Mouse (Mus musculus): ENCODE results near the gene Smyd3. TPM values are rescaled to one million over a fixed set of nuclear protein-coding genes. Genes with fewer than 3 reads are reported as not detected.

Gene Smyd3
- polyA plus RNA-seq, 1 experiment from 2014 or later = 16.7 TPM

DNA sequence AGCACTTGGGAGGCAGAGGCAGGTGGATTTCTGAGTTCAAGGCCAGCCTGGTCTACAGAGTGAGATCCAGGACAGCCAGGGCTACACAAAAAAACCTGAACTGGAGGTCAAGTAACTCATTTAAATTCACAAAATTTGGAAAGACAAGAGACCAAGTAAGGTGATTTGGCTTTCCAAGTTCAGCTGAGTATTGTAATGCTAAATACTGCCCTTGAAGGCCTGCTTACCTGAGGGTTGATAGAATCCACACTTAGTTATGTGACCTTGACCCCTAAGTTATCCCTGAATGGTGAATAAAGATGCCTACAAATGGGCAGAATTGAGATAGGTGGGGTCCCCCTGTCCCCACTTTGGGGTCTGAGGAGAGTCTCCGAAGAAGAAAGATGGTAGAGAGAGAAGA, 241.0 kb downstream of the Smyd3 start:
- H3K9me3 ChIP-seq (ENCODE audit: control insufficient read depth, low read length) = no peaks in the 10 kb centered on the region
- no peak overlapping the region for H3K4me3 ChIP-seq (ENCODE audit: low read length)
- WGBS = 97% methylated on average over 1 of the region's 1 CpGs
- H3K27me3 ChIP-seq (replicated peaks; ENCODE audit: control insufficient read depth, insufficient read depth, low read length) = no peaks in the 10 kb centered on the region
- H3K4me2 ChIP-seq (ENCODE audit: low read depth, low read length) = no peak overlapping the region
- no peaks in the 10 kb centered on the region for H3K36me3 ChIP-seq (ENCODE audit: control insufficient read depth, insufficient read depth, low read length)
- H3K9ac ChIP-seq (ENCODE audit: low read depth, low read length) = no peak overlapping the region
- no peaks in the 10 kb centered on the region for H3K4me1 ChIP-seq (ENCODE audit: control insufficient read depth, insufficient read depth, low read length)
- ATAC-seq = no peak
- H3K27ac ChIP-seq (ENCODE audit: low read length) = no peak overlapping the region

DNA sequence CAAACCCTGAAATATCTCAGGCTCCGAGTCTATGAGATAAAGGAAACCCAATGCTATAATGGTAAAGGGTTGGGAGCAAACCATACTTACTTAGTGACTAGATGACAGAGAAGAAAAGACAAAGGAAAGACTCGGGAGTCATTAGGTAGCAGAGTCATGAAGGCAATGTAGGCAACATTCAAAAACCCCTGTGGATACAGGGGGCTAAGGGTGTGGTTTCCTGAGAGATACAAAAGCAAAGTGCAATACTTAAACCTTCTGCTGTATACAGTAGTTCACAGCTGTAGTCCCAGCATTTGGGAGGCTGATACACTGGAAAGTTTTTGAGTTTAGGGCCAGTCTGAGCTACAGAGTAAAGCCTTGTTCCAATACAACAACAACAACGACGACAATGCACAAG, 244.9 kb downstream of the Smyd3 start:
- H3K4me3 ChIP-seq (ENCODE audit: low read length) = no peak overlapping the region
- H3K27me3 ChIP-seq (replicated peaks; ENCODE audit: control insufficient read depth, insufficient read depth, low read length) = no peaks in the 10 kb centered on the region
- H3K9me3 ChIP-seq (ENCODE audit: control insufficient read depth, low read length) = peaks cover 11% of the 10 kb centered on the region; the same call in 1 of the 2 replicates
- no peak overlapping the region for H3K27ac ChIP-seq (ENCODE audit: low read length)
- H3K36me3 ChIP-seq (ENCODE audit: control insufficient read depth, insufficient read depth, low read length) = no peaks in the 10 kb centered on the region
- H3K4me2 ChIP-seq (ENCODE audit: low read depth, low read length) = no peak overlapping the region
- no peak for ATAC-seq
- H3K9ac ChIP-seq (ENCODE audit: low read depth, low read length) = no peak overlapping the region
- H3K4me1 ChIP-seq (ENCODE audit: control insufficient read depth, insufficient read depth, low read length) = no peaks in the 10 kb centered on the region
- 89% methylated on average over 4 of the region's 4 CpGs for WGBS

DNA sequence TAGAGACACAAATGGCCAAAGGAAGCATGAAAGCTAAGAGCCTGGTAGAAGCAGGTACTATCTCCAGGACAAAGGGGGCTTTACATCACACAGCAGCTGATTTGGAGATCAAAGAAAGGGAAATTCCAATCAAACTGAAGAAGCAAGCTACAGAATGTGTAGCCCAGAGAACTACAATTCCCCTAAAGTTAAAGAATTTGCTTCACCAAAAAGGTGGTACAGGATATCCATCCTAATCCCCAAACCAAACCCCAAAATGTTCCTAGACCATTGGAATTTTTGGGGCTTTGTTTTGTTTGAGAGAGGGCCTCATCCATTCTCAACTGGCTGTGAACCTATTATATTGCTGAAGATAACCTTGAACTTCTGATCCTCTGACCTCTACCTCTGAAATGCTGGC, 245.5 kb downstream of the Smyd3 start:
- Histone ChIP-seq H3K27ac (ENCODE audit: low read length) (no peak overlapping the region), H3K4me1 (ENCODE audit: control insufficient read depth, insufficient read depth, low read length) (no peaks in the 10 kb centered on the region), H3K36me3 (ENCODE audit: control insufficient read depth, insufficient read depth, low read length) (no peaks in the 10 kb centered on the region), H3K27me3 (replicated peaks; ENCODE audit: control insufficient read depth, insufficient read depth, low read length) (no peaks in the 10 kb centered on the region), H3K9me3 (ENCODE audit: control insufficient read depth, low read length) (peaks cover 11% of the 10 kb centered on the region; the same call in 1 of the 2 replicates), H3K9ac (ENCODE audit: low read depth, low read length) (no peak overlapping the region), H3K4me3 (ENCODE audit: low read length) (no peak overlapping the region), H3K4me2 (ENCODE audit: low read depth, low read length) (no peak overlapping the region)
- ATAC-seq = no peak

DNA sequence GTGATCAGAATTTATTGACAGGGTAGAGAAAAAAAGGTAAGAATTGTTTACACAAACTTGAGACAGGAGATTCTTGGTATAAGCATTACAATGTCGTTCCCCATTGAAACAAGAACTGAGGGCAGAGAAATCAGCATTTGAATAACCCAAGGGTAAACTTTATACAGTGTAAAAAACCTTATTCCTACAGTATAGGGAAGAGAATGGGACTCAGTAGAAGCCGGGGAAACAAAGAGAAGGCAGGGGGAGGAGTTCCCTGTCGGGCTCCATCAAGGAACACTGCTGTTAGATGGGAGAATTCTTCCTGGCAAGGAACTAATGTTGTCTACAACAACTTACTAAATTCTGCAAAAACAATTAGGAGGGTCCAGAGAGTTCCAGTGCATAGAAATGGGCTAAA, 250.9 kb downstream of the Smyd3 start:
- 80% methylated on average over 3 of the region's 3 CpGs for WGBS
- H3K4me2 ChIP-seq (ENCODE audit: low read depth, low read length) = no peak overlapping the region
- no peaks in the 10 kb centered on the region for H3K27me3 ChIP-seq (replicated peaks; ENCODE audit: control insufficient read depth, insufficient read depth, low read length)
- H3K27ac ChIP-seq (ENCODE audit: low read length) = no peak overlapping the region
- no peak overlapping the region for H3K4me3 ChIP-seq (ENCODE audit: low read length)
- no peak overlapping the region for H3K9ac ChIP-seq (ENCODE audit: low read depth, low read length)
- no peaks in the 10 kb centered on the region for H3K4me1 ChIP-seq (ENCODE audit: control insufficient read depth, insufficient read depth, low read length)
- no peaks in the 10 kb centered on the region for H3K36me3 ChIP-seq (ENCODE audit: control insufficient read depth, insufficient read depth, low read length)
- H3K9me3 ChIP-seq (ENCODE audit: control insufficient read depth, low read length) = peaks cover 11% of the 10 kb centered on the region; the same call in 1 of the 2 replicates
- ATAC-seq = no peak

DNA sequence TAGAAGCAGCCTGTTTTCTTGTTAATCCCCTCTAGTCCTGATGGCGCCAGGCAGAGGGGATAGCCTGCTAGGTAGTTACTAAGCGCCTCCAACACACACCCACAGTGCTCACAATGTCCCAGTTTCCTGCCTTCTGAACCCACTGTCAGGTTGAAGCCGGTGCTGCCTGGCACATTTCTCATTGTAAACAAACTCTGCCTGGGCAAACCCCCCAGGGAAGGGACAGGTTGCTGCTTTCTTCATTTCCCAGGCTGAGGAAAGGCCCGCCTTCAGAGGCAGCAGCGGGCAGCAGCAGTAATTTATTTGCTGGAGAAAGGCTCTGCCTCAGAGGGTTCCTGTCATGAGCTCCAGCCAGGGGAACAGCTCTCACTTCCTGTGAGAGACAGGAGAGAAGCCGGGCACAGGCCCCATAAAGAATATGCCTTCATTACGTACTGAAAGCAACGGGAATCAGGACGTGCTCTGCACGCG, 256.3 kb downstream of the Smyd3 start:
- no peak overlapping the region for H3K4me3 ChIP-seq (ENCODE audit: low read length)
- no peaks in the 10 kb centered on the region for H3K9me3 ChIP-seq (ENCODE audit: control insufficient read depth, low read length)
- no peak overlapping the region for H3K27ac ChIP-seq (ENCODE audit: low read length)
- WGBS = 46% methylated on average over 11 of the region's 11 CpGs
- no peaks in the 10 kb centered on the region for H3K4me1 ChIP-seq (ENCODE audit: control insufficient read depth, insufficient read depth, low read length)
- no peaks in the 10 kb centered on the region for H3K27me3 ChIP-seq (replicated peaks; ENCODE audit: control insufficient read depth, insufficient read depth, low read length)
- ATAC-seq = no peak
- no peak overlapping the region for H3K4me2 ChIP-seq (ENCODE audit: low read depth, low read length)
- no peaks in the 10 kb centered on the region for H3K36me3 ChIP-seq (ENCODE audit: control insufficient read depth, insufficient read depth, low read length)
- H3K9ac ChIP-seq (ENCODE audit: low read depth, low read length) = no peak overlapping the region

- Histone ChIP-seq H3K36me3 (ENCODE audit: control insufficient read depth, insufficient read depth, low read length) (no peaks in the 10 kb centered on the region), H3K9me3 (ENCODE audit: control insufficient read depth, low read length) (no peaks in the 10 kb centered on the region), H3K9ac (ENCODE audit: low read depth, low read length) (no peak overlapping the region), H3K27ac (ENCODE audit: low read length) (no peak overlapping the region), H3K4me3 (ENCODE audit: low read length) (no peak overlapping the region), H3K27me3 (replicated peaks; ENCODE audit: control insufficient read depth, insufficient read depth, low read length) (no peaks in the 10 kb centered on the region), H3K4me1 (ENCODE audit: control insufficient read depth, insufficient read depth, low read length) (no peaks in the 10 kb centered on the region), H3K4me2 (ENCODE audit: low read depth, low read length) (no peak overlapping the region)
- 86% methylated on average over 11 of the region's 11 CpGs for WGBS
- peak; percentile 65 for ATAC-seq
These were observed 261.9 kb downstream of the Smyd3 start for GRCm38 (mm10) chr1:179255826-179256512.

GRCm38 (mm10) chr1:179254531-179254930, 263.3 kb downstream of the Smyd3 start:
- H3K4me1 ChIP-seq (ENCODE audit: control insufficient read depth, insufficient read depth, low read length) = no peaks in the 10 kb centered on the region
- ATAC-seq = no peak
- H3K27ac ChIP-seq (ENCODE audit: low read length) = no peak overlapping the region
- no peak overlapping the region for H3K4me2 ChIP-seq (ENCODE audit: low read depth, low read length)
- H3K4me3 ChIP-seq (ENCODE audit: low read length) = no peak overlapping the region
- H3K36me3 ChIP-seq (ENCODE audit: control insufficient read depth, insufficient read depth, low read length) = no peaks in the 10 kb centered on the region
- H3K9ac ChIP-seq (ENCODE audit: low read depth, low read length) = no peak overlapping the region
- WGBS = 59% methylated on average over 3 of the region's 3 CpGs
- no peaks in the 10 kb centered on the region for H3K9me3 ChIP-seq (ENCODE audit: control insufficient read depth, low read length)
- H3K27me3 ChIP-seq (replicated peaks; ENCODE audit: control insufficient read depth, insufficient read depth, low read length) = no peaks in the 10 kb centered on the region

DNA sequence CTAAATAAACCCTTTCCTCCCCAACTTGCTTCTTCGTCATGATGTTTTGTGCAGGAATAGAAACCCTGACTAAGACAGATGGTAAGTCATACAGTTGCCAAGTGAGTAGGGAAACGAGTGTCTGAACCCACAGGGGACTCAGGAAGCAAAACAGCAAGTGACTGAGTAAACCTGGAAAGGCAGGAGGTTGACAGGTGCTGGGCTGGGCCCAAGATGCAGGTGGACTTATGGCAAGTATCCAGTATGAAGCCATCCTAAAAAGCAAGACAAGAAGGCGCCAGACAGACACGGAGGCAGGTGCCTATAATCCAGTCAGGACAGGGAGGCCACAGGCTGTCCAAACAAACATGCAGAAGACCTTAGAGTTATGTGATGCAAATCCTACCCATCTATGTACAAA, 265.2 kb downstream of the Smyd3 start:
- Histone ChIP-seq H3K27ac (ENCODE audit: low read length) (no peak overlapping the region), H3K9ac (ENCODE audit: low read depth, low read length) (no peak overlapping the region), H3K27me3 (replicated peaks; ENCODE audit: control insufficient read depth, insufficient read depth, low read length) (no peaks in the 10 kb centered on the region), H3K4me1 (ENCODE audit: control insufficient read depth, insufficient read depth, low read length) (no peaks in the 10 kb centered on the region), H3K9me3 (ENCODE audit: control insufficient read depth, low read length) (no peaks in the 10 kb centered on the region), H3K4me2 (ENCODE audit: low read depth, low read length) (no peak overlapping the region), H3K36me3 (ENCODE audit: control insufficient read depth, insufficient read depth, low read length) (no peaks in the 10 kb centered on the region), H3K4me3 (ENCODE audit: low read length) (no peak overlapping the region)
- 73% methylated on average over 4 of the region's 4 CpGs for WGBS
- no peak for ATAC-seq

GRCm38 (mm10) chr1:179250388-179250787, 267.5 kb downstream of the Smyd3 start:
- no peak for ATAC-seq
- Histone ChIP-seq H3K9ac (ENCODE audit: low read depth, low read length) (no peak overlapping the region), H3K27me3 (replicated peaks; ENCODE audit: control insufficient read depth, insufficient read depth, low read length) (no peaks in the 10 kb centered on the region), H3K9me3 (ENCODE audit: control insufficient read depth, low read length) (no peaks in the 10 kb centered on the region), H3K27ac (ENCODE audit: low read length) (no peak overlapping the region), H3K4me1 (ENCODE audit: control insufficient read depth, insufficient read depth, low read length) (no peaks in the 10 kb centered on the region), H3K36me3 (ENCODE audit: control insufficient read depth, insufficient read depth, low read length) (no peaks in the 10 kb centered on the region), H3K4me2 (ENCODE audit: low read depth, low read length) (no peak overlapping the region), H3K4me3 (ENCODE audit: low read length) (no peak overlapping the region)
- 77% methylated on average over 3 of the region's 3 CpGs for WGBS

- 83% methylated on average over 8 of the region's 8 CpGs for WGBS
- no peaks in the 10 kb centered on the region for H3K36me3 ChIP-seq (ENCODE audit: control insufficient read depth, insufficient read depth, low read length)
- no peaks in the 10 kb centered on the region for H3K4me1 ChIP-seq (ENCODE audit: control insufficient read depth, insufficient read depth, low read length)
These were observed 274.3 kb downstream of the Smyd3 start for GRCm38 (mm10) chr1:179243554-179243953.

More at GRCm38 (mm10) chr1:179243554-179243953, 274.3 kb downstream of the Smyd3 start:
- no peak for ATAC-seq
- Histone ChIP-seq H3K4me3 (ENCODE audit: low read length) (no peak overlapping the region), H3K27me3 (replicated peaks; ENCODE audit: control insufficient read depth, insufficient read depth, low read length) (no peaks in the 10 kb centered on the region), H3K27ac (ENCODE audit: low read length) (no peak overlapping the region), H3K4me2 (ENCODE audit: low read depth, low read length) (no peak overlapping the region), H3K9me3 (ENCODE audit: control insufficient read depth, low read length) (no peaks in the 10 kb centered on the region), H3K9ac (ENCODE audit: low read depth, low read length) (no peak overlapping the region)

Data from intestine, embryonic 16.5 days (tissue).